Mouse (Mus musculus): Measurements from ENCODE around the gene Pcyt1a. TPM values are rescaled to one million over a fixed set of nuclear protein-coding genes. Genes with fewer than 3 reads are reported as not detected.
A peak's percentile ranks its signal among the peaks of the same experiment; 100 is the strongest.

Gene Pcyt1a
- polyA plus RNA-seq, 1 experiment: 6.2 TPM

GRCm38 (mm10) chr16:32445558-32445957 is 14.8 kb downstream of the Pcyt1a start:
- peaks cover 76% of the 10 kb centered on the region for H3K36me3 ChIP-seq (ENCODE audit: control insufficient read depth)
- peaks cover 89% of the 10 kb centered on the region for H3K4me1 ChIP-seq (ENCODE audit: control insufficient read depth)

GRCm38 (mm10) chr16:32446563-32447138 is 15.9 kb downstream of the Pcyt1a start:
- Histone ChIP-seq H3K4me3 (replicated peaks) (no peak overlapping the region), H3K9me3 (ENCODE audit: control insufficient read depth, low read length) (no peaks in the 10 kb centered on the region), H3K4me1 (ENCODE audit: control insufficient read depth) (peaks cover 90% of the 10 kb centered on the region), H3K36me3 (ENCODE audit: control insufficient read depth) (peaks cover 75% of the 10 kb centered on the region), H3K27me3 (ENCODE audit: control insufficient read depth) (no peaks in the 10 kb centered on the region)
- TF ChIP-seq TAL1 (IDR thresholded peaks at IDR 0.05; ENCODE audit: low read length) (no peak), GATA1 (IDR thresholded peaks at IDR 0.05; ENCODE audit: low read length) (no peak)

More at GRCm38 (mm10) chr16:32445558-32445957, 14.8 kb downstream of the Pcyt1a start:
- no peaks in the 10 kb centered on the region for H3K27me3 ChIP-seq (ENCODE audit: control insufficient read depth)
- H3K4me3 ChIP-seq (replicated peaks): no peak overlapping the region
- H3K9me3 ChIP-seq (ENCODE audit: control insufficient read depth, low read length): no peaks in the 10 kb centered on the region
- TF ChIP-seq GATA1 (IDR thresholded peaks at IDR 0.05; ENCODE audit: low read length): no peak

- H3K27me3 ChIP-seq (ENCODE audit: control insufficient read depth): no peaks in the 10 kb centered on the region
- peaks cover 81% of the 10 kb centered on the region for H3K36me3 ChIP-seq (ENCODE audit: control insufficient read depth)
- H3K4me3 ChIP-seq (replicated peaks): peak overlapping the region; percentile 57
- no peaks in the 10 kb centered on the region; the same call in 1 of the 2 replicates for H3K9me3 ChIP-seq (ENCODE audit: control insufficient read depth, low read length)
- TF ChIP-seq TAL1 (IDR thresholded peaks at IDR 0.05; ENCODE audit: low read length) (peak; percentile 73), GATA1 (IDR thresholded peaks at IDR 0.05; ENCODE audit: low read length) (peak; percentile 50; the same call in 1 of the 2 replicates)
- peaks cover 89% of the 10 kb centered on the region for H3K4me1 ChIP-seq (ENCODE audit: control insufficient read depth)
Measured at GRCm38 (mm10) chr16:32449665-32450064, 18.9 kb downstream of the Pcyt1a start.

GRCm38 (mm10) chr16:32450133-32450532 is 19.4 kb downstream of the Pcyt1a start:
- peaks cover 82% of the 10 kb centered on the region for H3K36me3 ChIP-seq (ENCODE audit: control insufficient read depth)
- H3K4me3 ChIP-seq (replicated peaks): peak overlapping the region; percentile 57
- no peaks in the 10 kb centered on the region; the same call in 1 of the 2 replicates for H3K9me3 ChIP-seq (ENCODE audit: control insufficient read depth, low read length)
- no peaks in the 10 kb centered on the region for H3K27me3 ChIP-seq (ENCODE audit: control insufficient read depth)
- TF ChIP-seq TAL1 (IDR thresholded peaks at IDR 0.05; ENCODE audit: low read length) (no peak), GATA1 (IDR thresholded peaks at IDR 0.05; ENCODE audit: low read length) (no peak)
- peaks cover 89% of the 10 kb centered on the region for H3K4me1 ChIP-seq (ENCODE audit: control insufficient read depth)

GRCm38 (mm10) chr16:32453102-32453501 is 22.4 kb downstream of the Pcyt1a start:
- Histone ChIP-seq H3K9me3 (ENCODE audit: control insufficient read depth, low read length) (peaks cover 2% of the 10 kb centered on the region; the same call in 1 of the 2 replicates), H3K36me3 (ENCODE audit: control insufficient read depth) (peaks cover 80% of the 10 kb centered on the region), H3K27me3 (ENCODE audit: control insufficient read depth) (no peaks in the 10 kb centered on the region), H3K4me1 (ENCODE audit: control insufficient read depth) (peaks cover 87% of the 10 kb centered on the region), H3K4me3 (replicated peaks) (no peak overlapping the region)
- TF ChIP-seq GATA1 (IDR thresholded peaks at IDR 0.05; ENCODE audit: low read length) (no peak), TAL1 (IDR thresholded peaks at IDR 0.05; ENCODE audit: low read length) (no peak)

GRCm38 (mm10) chr16:32454646-32455045 is 23.9 kb downstream of the Pcyt1a start:
- Histone ChIP-seq H3K4me1 (ENCODE audit: control insufficient read depth) (peaks cover 74% of the 10 kb centered on the region), H3K9me3 (ENCODE audit: control insufficient read depth, low read length) (peaks cover 2% of the 10 kb centered on the region; the same call in 1 of the 2 replicates), H3K27me3 (ENCODE audit: control insufficient read depth) (no peaks in the 10 kb centered on the region), H3K36me3 (ENCODE audit: control insufficient read depth) (peaks cover 90% of the 10 kb centered on the region), H3K4me3 (replicated peaks) (no peak overlapping the region)
- no peak for TF ChIP-seq TAL1 (IDR thresholded peaks at IDR 0.05; ENCODE audit: low read length)
- TF ChIP-seq GATA1 (IDR thresholded peaks at IDR 0.05; ENCODE audit: low read length): no peak

- H3K9me3 ChIP-seq (ENCODE audit: control insufficient read depth, low read length): peaks cover 2% of the 10 kb centered on the region; the same call in 1 of the 2 replicates
- H3K36me3 ChIP-seq (ENCODE audit: control insufficient read depth): peaks cover 95% of the 10 kb centered on the region
- no peak for TF ChIP-seq TAL1 (IDR thresholded peaks at IDR 0.05; ENCODE audit: low read length)
- TF ChIP-seq GATA1 (IDR thresholded peaks at IDR 0.05; ENCODE audit: low read length): no peak
- H3K4me1 ChIP-seq (ENCODE audit: control insufficient read depth): peaks cover 60% of the 10 kb centered on the region
- no peaks in the 10 kb centered on the region for H3K27me3 ChIP-seq (ENCODE audit: control insufficient read depth)
- H3K4me3 ChIP-seq (replicated peaks): no peak overlapping the region
Measured at GRCm38 (mm10) chr16:32456086-32456485, 25.4 kb downstream of the Pcyt1a start.

GRCm38 (mm10) chr16:32456761-32457160 is 26.0 kb downstream of the Pcyt1a start:
- Histone ChIP-seq H3K36me3 (ENCODE audit: control insufficient read depth) (peaks cover 94% of the 10 kb centered on the region), H3K4me1 (ENCODE audit: control insufficient read depth) (peaks cover 53% of the 10 kb centered on the region), H3K4me3 (replicated peaks) (no peak overlapping the region), H3K27me3 (ENCODE audit: control insufficient read depth) (no peaks in the 10 kb centered on the region), H3K9me3 (ENCODE audit: control insufficient read depth, low read length) (peaks cover 2% of the 10 kb centered on the region; the same call in 1 of the 2 replicates)
- no peak for TF ChIP-seq GATA1 (IDR thresholded peaks at IDR 0.05; ENCODE audit: low read length)
- no peak for TF ChIP-seq TAL1 (IDR thresholded peaks at IDR 0.05; ENCODE audit: low read length)

- H3K9me3 ChIP-seq (ENCODE audit: control insufficient read depth, low read length): peaks cover 2% of the 10 kb centered on the region; the same call in 1 of the 2 replicates
- H3K27me3 ChIP-seq (ENCODE audit: control insufficient read depth): no peaks in the 10 kb centered on the region
- H3K36me3 ChIP-seq (ENCODE audit: control insufficient read depth): peaks cover 94% of the 10 kb centered on the region
- H3K4me1 ChIP-seq (ENCODE audit: control insufficient read depth): peaks cover 45% of the 10 kb centered on the region
- TF ChIP-seq GATA1 (IDR thresholded peaks at IDR 0.05; ENCODE audit: low read length) (no peak), TAL1 (IDR thresholded peaks at IDR 0.05; ENCODE audit: low read length) (no peak)
- H3K4me3 ChIP-seq (replicated peaks): no peak overlapping the region
Measured at GRCm38 (mm10) chr16:32457589-32458386, 27.1 kb downstream of the Pcyt1a start.

Data from erythroblast, embryonic 14.5 days (primary cell).